Mouse (Mus musculus): ENCODE data around the gene Spire2. TPM values are rescaled to one million over a fixed set of nuclear protein-coding genes. Genes with fewer than 3 reads are reported as not detected.

The Spire2 gene
- polyA plus RNA-seq, 1 experiment from 2014 or later = 32.9 TPM

DNA sequence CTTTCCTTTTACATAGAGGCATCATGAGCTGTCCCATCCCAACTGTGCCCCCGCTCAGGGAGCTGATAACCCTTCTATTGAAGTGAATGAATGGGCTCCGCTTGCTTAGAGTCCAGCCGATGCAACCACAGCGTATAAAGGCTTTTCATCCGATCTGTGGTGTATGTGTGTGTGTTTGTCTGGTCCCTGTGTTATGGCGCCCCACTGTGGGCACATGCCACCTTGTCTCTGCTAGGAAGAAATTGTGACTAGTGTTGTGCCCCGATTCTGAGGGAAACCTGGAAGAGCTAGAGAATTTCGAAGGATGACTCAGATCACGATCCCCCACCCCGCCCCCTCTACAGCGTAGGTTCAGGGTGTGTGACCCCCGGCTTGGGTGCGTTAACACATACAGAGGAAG lies 20.3 kb downstream of the Spire2 start:
- ATAC-seq (replicated peaks) = no peak
- H3K9ac ChIP-seq (replicated peaks) = no peak overlapping the region
- no peaks in the 10 kb centered on the region for H3K9me3 ChIP-seq
- H3K4me2 ChIP-seq (replicated peaks) = no peak overlapping the region
- H3K27me3 ChIP-seq = no peaks in the 10 kb centered on the region
- H3K27ac ChIP-seq (replicated peaks) = no peak overlapping the region
- 50% methylated on average over 13 of the region's 13 CpGs for WGBS
- no peak overlapping the region for H3K4me3 ChIP-seq
- H3K36me3 ChIP-seq = peaks cover 10% of the 10 kb centered on the region
- H3K4me1 ChIP-seq = no peaks in the 10 kb centered on the region

DNA sequence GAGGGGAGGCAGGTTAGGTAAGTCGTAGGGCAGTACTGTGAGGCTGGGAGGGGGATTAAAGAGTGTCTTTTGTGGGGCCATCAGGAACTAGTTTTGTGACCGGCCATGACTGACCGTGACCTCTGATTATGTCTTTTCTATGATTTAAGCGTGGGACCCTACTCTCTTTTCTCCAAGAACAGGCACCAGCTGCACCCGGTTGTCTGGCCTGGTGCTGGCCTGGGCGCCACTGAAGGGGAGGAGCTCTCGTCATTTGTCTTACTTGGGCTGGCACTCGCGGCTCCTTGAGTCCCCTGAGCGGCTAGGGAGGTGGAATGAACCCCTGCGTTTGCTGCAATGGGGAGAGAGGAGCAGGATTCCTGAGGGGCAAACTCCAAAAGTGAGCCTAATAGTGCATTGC lies 20.7 kb downstream of the Spire2 start:
- 52% methylated on average over 11 of the region's 11 CpGs for WGBS
- no peaks in the 10 kb centered on the region for H3K27me3 ChIP-seq
- H3K4me2 ChIP-seq (replicated peaks) = no peak overlapping the region
- H3K4me3 ChIP-seq = no peak overlapping the region
- peaks cover 14% of the 10 kb centered on the region for H3K36me3 ChIP-seq
- H3K9me3 ChIP-seq = no peaks in the 10 kb centered on the region
- no peaks in the 10 kb centered on the region for H3K4me1 ChIP-seq
- H3K27ac ChIP-seq (replicated peaks) = no peak overlapping the region
- no peak overlapping the region for H3K9ac ChIP-seq (replicated peaks)
- ATAC-seq (replicated peaks) = no peak

DNA sequence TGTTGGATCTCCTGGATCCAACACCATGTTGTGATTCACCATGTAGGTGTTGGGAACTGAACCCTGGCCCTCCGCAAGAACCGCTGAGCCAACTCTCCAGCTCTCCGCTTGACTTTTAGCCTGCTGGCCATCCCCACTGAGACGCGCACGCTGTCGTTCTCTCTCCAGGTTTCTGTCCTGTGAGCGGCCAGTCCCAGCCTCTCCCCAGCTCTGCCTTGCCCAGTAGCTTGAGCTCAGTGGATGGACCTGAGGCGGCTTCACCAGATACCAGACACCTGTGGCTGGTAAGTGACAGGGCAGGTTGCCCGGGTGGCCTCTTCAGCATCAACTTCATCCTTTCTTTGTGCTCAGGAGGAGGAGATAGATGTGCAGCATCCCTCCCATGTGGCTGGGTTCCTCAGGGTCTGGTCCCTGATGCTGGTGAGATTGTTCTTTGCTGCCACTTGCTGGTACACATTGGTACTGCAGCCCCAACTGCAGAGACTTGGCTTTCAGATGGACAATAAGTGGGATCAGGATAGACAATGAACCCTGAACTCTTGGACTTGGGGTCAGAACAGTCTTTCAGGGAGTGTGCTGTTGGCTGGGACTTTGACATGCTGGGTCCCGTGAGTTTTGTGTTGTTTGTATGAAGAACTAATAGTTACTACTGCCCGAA lies 28.7 kb downstream of the Spire2 start:
- H3K4me3 ChIP-seq = no peak overlapping the region
- 31% methylated on average over 12 of the region's 12 CpGs for WGBS
- no peaks in the 10 kb centered on the region for H3K9me3 ChIP-seq
- peaks cover 3% of the 10 kb centered on the region for H3K4me1 ChIP-seq
- no peaks in the 10 kb centered on the region for H3K27me3 ChIP-seq
- no peak overlapping the region for H3K4me2 ChIP-seq (replicated peaks)
- peaks cover 57% of the 10 kb centered on the region for H3K36me3 ChIP-seq
- peak; percentile 82 for ATAC-seq (replicated peaks)
- no peak overlapping the region for H3K9ac ChIP-seq (replicated peaks)
- peak overlapping the region; percentile 71; the same call in 1 of the 2 replicates for H3K27ac ChIP-seq (replicated peaks)

DNA sequence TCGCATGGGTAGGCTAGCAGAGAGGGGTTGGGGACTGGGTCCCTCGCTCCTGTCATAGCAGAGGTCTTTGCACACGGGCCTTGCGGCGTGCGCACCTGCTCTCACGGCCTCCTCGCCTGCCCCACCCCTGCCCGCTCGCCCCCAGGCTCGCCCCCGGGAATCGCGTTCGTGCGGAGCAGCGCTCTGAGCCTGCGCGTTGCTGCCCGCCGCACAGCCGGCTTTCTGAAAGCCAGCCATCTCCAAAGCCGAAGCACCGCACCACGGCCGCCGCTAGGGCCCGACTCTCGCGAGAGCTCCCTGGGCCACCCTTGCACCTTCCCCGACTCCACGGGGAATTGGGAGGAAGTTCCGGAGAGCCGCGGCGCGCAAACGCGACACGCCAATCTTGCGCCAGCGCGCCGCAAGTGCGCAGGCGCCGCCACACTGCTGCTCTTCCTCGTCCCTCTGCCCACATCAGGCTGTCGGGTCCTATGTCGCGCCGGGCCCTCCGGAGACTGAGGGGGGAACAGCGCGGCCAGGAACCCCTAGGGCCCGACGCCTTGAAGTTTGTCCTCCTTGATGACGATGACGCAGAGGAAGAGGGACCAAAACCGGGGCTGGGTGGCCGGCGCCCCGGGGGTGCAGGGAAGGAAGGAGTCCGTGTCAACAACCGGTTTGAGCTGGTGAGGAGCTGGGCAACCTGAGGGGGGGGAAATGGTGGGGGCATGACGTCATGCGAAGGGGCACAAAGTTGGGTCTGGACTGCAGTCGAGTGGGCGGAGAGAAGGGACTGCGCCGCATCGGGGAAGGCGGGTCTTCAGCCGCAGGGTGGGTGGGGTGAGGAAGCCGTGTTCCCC lies 41.1 kb downstream of the Spire2 start, which contains the start of gene Tcf25:
Gene Tcf25, plus strand, starts transcription at position 351 of the 836 bp plus-strand sequence.
- H3K9ac ChIP-seq (replicated peaks) = peak within 1 kb of the TSS; percentile 67
- H3K36me3 ChIP-seq = peaks cover 17% of the 10 kb centered on the region
- no peaks in the 10 kb centered on the region for H3K27me3 ChIP-seq
- H3K4me1 ChIP-seq = peaks cover 29% of the 10 kb centered on the region
- no peaks in the 10 kb centered on the region for H3K9me3 ChIP-seq
- H3K4me3 ChIP-seq = peak within 1 kb of the TSS; percentile 69
- peak within 1 kb of the TSS; percentile 94 for H3K27ac ChIP-seq (replicated peaks)
- peak within 1 kb of the TSS; percentile 58 for H3K4me2 ChIP-seq (replicated peaks)
- WGBS = 1% methylated on average over 75 of the region's 75 CpGs
- ATAC-seq (replicated peaks) = peak; percentile 96

DNA sequence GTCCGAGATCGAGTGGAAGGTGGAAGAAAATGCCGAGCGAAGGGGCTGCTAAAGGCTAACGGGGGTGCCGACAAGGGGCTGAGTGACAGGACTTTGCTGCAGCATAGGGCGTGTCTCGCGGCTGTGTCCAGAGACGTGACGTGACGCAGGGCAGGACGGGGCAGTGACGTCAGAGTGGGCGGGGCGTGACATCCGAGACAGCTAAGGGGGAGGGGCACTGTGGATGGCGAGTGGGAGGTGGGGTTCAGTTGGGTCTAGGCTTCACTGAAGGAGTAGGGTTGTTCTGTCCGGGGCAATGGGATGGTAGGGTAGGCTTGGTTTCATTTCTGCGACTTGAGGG lies 41.7 kb downstream of the Spire2 start:
- Histone ChIP-seq H3K9me3 (no peaks in the 10 kb centered on the region), H3K4me2 (replicated peaks) (peak overlapping the region; percentile 58), H3K36me3 (peaks cover 13% of the 10 kb centered on the region), H3K9ac (replicated peaks) (peak overlapping the region; percentile 67), H3K27me3 (no peaks in the 10 kb centered on the region), H3K27ac (replicated peaks) (peak overlapping the region; percentile 94), H3K4me3 (peak overlapping the region; percentile 69), H3K4me1 (peaks cover 29% of the 10 kb centered on the region)
- 1% methylated on average over 20 of the region's 20 CpGs for WGBS
- peak; percentile 74 for ATAC-seq (replicated peaks)

DNA sequence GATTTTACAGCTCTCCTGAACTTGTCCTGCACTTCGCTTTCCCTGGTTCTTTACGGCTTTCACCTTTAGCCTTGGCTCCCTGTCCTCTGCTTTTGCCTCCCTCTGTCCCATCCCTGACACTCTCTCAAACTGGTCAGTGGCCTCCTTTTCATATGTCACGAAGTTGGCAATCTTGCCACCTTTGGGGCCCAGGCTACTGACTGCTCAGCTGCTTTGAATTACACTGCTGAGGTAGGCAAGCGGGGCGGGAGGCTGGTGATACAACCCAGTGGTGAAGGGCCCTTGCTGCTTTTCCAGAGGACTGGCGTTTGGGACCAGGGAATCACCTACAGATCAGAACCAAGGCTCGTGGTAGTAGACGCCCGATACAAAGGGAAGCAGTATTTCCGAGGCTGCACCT lies 43.2 kb downstream of the Spire2 start:
- Histone ChIP-seq H3K27ac (replicated peaks) (no peak overlapping the region), H3K4me2 (replicated peaks) (no peak overlapping the region), H3K27me3 (no peaks in the 10 kb centered on the region), H3K4me1 (peaks cover 29% of the 10 kb centered on the region), H3K36me3 (peaks cover 9% of the 10 kb centered on the region), H3K4me3 (no peak overlapping the region), H3K9ac (replicated peaks) (no peak overlapping the region), H3K9me3 (no peaks in the 10 kb centered on the region)
- ATAC-seq (replicated peaks) = no peak
- 80% methylated on average over 10 of the region's 10 CpGs for WGBS

DNA sequence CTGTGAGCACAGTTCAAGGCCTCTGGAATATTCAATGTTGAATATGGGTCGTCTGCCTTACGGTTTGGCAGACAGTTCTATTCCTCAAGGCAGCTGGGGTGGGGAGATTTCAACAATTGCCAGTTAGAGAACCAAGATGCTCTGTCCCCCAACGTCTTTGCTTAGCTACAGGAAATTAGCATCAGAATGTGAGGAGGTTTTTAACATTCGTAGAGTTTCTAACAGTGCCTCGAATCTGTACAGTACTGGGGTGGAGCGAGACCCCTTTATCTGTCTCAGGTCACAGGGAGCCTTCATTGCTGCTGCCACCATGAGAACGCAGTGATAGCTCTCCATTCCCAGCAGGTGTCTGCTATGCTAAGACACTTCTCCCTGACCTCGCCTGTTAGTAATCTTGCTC lies 43.6 kb downstream of the Spire2 start:
- Histone ChIP-seq H3K4me1 (peaks cover 29% of the 10 kb centered on the region), H3K4me2 (replicated peaks) (no peak overlapping the region), H3K36me3 (peaks cover 9% of the 10 kb centered on the region), H3K9me3 (no peaks in the 10 kb centered on the region), H3K27ac (replicated peaks) (no peak overlapping the region), H3K27me3 (no peaks in the 10 kb centered on the region), H3K4me3 (no peak overlapping the region), H3K9ac (replicated peaks) (no peak overlapping the region)
- 61% methylated on average over 8 of the region's 8 CpGs for WGBS
- ATAC-seq (replicated peaks) = no peak

DNA sequence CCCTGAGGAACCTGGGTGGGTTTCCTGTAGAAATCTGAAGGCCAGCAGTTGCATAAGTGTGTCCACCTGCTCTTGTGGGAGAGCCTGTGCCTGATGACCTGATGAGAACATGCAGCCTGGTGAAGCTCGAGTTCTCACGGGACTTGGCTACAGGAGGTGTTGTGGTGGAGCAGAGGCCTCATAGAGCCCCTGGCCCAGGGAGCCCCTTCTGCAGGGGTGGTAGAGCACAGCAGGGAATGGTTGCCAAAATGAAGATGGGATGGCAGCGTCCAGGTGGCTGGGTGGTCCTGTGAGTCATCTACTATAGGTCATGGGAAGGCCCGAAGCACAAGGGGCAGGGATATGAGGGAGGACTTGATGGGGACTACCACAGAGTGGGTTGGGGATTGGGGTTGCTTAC lies 49.2 kb downstream of the Spire2 start:
- no peak overlapping the region for H3K27ac ChIP-seq (replicated peaks)
- peaks cover 53% of the 10 kb centered on the region for H3K36me3 ChIP-seq
- no peak overlapping the region for H3K4me3 ChIP-seq
- no peaks in the 10 kb centered on the region for H3K9me3 ChIP-seq
- H3K27me3 ChIP-seq = no peaks in the 10 kb centered on the region
- 92% methylated on average over 4 of the region's 4 CpGs for WGBS
- no peak overlapping the region for H3K9ac ChIP-seq (replicated peaks)
- no peaks in the 10 kb centered on the region for H3K4me1 ChIP-seq
- no peak overlapping the region for H3K4me2 ChIP-seq (replicated peaks)
- ATAC-seq (replicated peaks) = no peak

DNA sequence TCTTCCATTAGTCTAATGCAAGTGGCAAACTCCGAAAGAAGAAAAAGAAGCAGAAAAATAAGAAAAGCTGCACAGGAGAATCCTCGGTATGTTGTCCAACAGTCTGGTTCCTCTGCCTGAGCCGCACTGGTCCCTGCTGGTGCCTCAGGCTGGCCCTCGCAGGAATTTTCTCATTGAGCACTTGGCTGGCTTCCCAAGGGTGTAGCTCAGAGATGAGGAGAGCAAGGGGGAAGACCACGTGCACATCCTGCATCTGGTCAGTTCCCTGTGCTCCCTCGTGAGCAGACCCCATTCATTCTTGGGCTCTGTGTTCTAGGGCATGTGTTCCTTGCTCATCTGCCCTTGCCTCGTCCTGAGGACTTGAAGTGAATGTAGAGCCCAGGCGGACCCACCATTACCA lies 50.0 kb downstream of the Spire2 start:
- ATAC-seq (replicated peaks) = no peak
- Histone ChIP-seq H3K9me3 (no peaks in the 10 kb centered on the region), H3K4me1 (no peaks in the 10 kb centered on the region), H3K4me2 (replicated peaks) (no peak overlapping the region), H3K4me3 (no peak overlapping the region), H3K9ac (replicated peaks) (no peak overlapping the region), H3K27me3 (no peaks in the 10 kb centered on the region), H3K36me3 (peaks cover 61% of the 10 kb centered on the region), H3K27ac (replicated peaks) (no peak overlapping the region)
- WGBS = 88% methylated on average over 8 of the region's 8 CpGs

DNA sequence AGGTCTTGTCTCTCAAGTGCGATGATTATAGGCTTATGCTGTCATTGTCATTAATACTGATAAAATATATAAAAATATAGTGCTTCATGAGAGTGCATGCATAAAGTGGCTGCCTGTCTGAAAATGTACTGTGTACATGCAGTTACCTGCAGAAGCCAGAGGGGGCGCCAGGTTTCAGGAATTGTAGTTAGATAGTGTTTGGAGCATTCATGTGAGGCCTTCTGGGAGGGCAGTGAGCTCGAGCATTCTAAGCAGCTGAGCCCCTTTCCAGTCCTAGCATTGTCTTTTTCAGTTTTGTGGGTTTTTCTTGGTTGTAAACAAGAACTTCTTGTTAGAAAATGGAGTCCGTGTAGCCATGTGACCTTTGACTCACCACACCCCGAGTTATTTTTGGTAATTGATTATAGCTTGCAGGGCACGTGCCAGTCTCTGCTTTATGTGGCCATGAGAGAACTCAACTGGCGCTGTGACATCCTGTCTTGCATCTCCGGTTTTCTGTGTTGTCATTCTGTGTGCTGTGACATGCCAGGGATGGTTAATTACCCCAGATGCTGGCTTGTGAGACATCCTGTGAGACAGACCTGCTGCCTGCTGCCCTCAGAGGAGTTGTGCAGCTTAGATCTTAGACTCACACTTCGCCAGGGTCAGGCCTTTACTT lies 52.5 kb downstream of the Spire2 start:
- Histone ChIP-seq H3K27ac (replicated peaks) (no peak overlapping the region), H3K27me3 (no peaks in the 10 kb centered on the region), H3K4me2 (replicated peaks) (no peak overlapping the region), H3K9ac (replicated peaks) (no peak overlapping the region), H3K9me3 (no peaks in the 10 kb centered on the region), H3K4me3 (no peak overlapping the region), H3K4me1 (no peaks in the 10 kb centered on the region), H3K36me3 (peaks cover 79% of the 10 kb centered on the region)
- 71% methylated on average over 9 of the region's 9 CpGs for WGBS
- no peak for ATAC-seq (replicated peaks)

DNA sequence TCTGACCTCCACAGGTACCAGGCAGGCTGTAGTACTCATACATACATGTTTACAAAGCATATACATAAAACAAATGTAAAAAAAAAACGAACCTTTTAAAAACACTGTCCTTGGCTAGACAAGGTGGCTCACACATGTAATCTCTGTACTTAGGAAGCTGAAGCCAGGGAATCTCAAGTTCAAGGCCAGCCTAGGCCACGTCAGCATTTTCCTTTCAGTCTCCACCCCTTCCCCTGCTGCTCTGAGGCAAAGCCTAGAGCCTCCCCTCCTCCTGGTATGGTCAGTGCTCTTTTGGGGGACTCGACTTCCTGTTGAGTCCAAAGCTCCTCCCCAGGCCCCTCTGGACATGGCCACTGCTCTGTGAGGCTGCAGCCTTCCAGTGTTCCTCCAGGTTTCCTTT lies 54.5 kb downstream of the Spire2 start:
- no peaks in the 10 kb centered on the region for H3K9me3 ChIP-seq
- no peaks in the 10 kb centered on the region for H3K27me3 ChIP-seq
- H3K36me3 ChIP-seq = peaks cover 94% of the 10 kb centered on the region
- no peaks in the 10 kb centered on the region for H3K4me1 ChIP-seq
- 80% methylated on average over 3 of the region's 3 CpGs for WGBS
- no peak overlapping the region for H3K4me2 ChIP-seq (replicated peaks)
- ATAC-seq (replicated peaks) = no peak
- no peak overlapping the region for H3K4me3 ChIP-seq
- no peak overlapping the region for H3K9ac ChIP-seq (replicated peaks)
- H3K27ac ChIP-seq (replicated peaks) = no peak overlapping the region

DNA sequence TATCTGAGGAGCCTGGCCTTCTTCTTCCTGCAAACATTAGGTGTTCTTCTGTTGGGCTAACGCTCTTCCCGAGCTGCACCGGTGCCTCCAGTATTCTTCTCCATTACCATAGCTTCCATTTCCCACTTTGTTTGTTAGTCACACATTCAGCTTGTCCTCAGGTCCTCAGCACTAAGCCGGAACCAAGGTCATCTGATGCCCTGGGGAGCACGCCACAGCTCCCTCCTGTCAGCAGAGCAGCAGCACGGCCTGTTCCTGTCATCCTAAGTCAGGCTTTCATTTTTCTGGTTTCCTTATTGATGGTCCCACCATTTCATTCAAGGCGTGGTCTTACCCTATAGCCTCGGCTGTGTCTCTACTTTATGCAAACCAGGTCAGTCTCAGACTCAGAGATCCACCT lies 55.3 kb downstream of the Spire2 start:
- WGBS = 93% methylated on average over 8 of the region's 8 CpGs
- H3K36me3 ChIP-seq = peaks cover 95% of the 10 kb centered on the region
- ATAC-seq (replicated peaks) = no peak

More for the DNA sequence above, 55.3 kb downstream of the Spire2 start:
- Histone ChIP-seq H3K4me2 (replicated peaks) (no peak overlapping the region), H3K4me1 (no peaks in the 10 kb centered on the region), H3K27me3 (no peaks in the 10 kb centered on the region), H3K4me3 (no peak overlapping the region), H3K9me3 (no peaks in the 10 kb centered on the region), H3K27ac (replicated peaks) (no peak overlapping the region), H3K9ac (replicated peaks) (no peak overlapping the region)
